In genomic region chr11:80141825-80142521, GRCm38 (mm10) we compare ENCODE assay signal across 8 mouse cellular contexts. TPM values are rescaled to one million over a fixed set of nuclear protein-coding genes. Genes with fewer than 3 reads are reported as not detected.
DNase-seq lines count a peak whose midpoint lies in the region; ATAC-seq and TF ChIP-seq lines count a peak whose summit lies in the region.

Gene Tefm, minus strand, starts transcription at chr11:80142175.

- no peak for TF ChIP-seq CTCF in G1E (IDR thresholded peaks at IDR 0.05; ENCODE audit: low read depth, low read length)
- TF ChIP-seq CTCF in layer of hippocampus, adult 2 months (conservative IDR thresholded peaks at IDR 0.05), result no peak
- TF ChIP-seq CTCF in lung, embryonic 14.5 days (IDR thresholded peaks at IDR 0.05; ENCODE audit: low read depth), result no peak
- TF ChIP-seq CTCF in olfactory bulb, adult 2 months (IDR thresholded peaks at IDR 0.05; ENCODE audit: insufficient read depth, low read depth, low read length), result no peak
- TF ChIP-seq CTCF in thymus, adult 2 months (IDR thresholded peaks at IDR 0.05; ENCODE audit: borderline replicate concordance, control insufficient read depth, extremely low read depth, insufficient read depth, low read length, poor library complexity), result no peak

- DNase-seq in G1E (ENCODE audit: low spot score), result peak; percentile 67
- peak; percentile 79 to 87 for DNase-seq in cerebellum, adult 18-20 months
- DNase-seq in heart, postnatal 36 days, result peak; percentile 82 to 87
- peak; percentile 83 to 91 for DNase-seq in layer of hippocampus, adult 2 months (ENCODE audit: low spot score in 2 of 2)
- DNase-seq in lung, embryonic 14.5 days, result peak; percentile 94
- peak; percentile 78 for DNase-seq in thymus, adult 2 months

- under 1% methylated on average over 40 of the region's 40 CpGs for WGBS in forebrain, embryonic 16.5 days
- under 1% methylated on average over 40 of the region's 40 CpGs for WGBS in lung, embryonic 14.5 days
- under 1% methylated on average over 40 of the region's 40 CpGs for WGBS in olfactory bulb, adult 2 months
- under 1% methylated on average over 40 of the region's 40 CpGs for WGBS in thymus, adult 2 months

- H3K4me3 ChIP-seq in G1E (ENCODE audit: low read depth, low read length), result peak within 1 kb of the TSS; percentile 86
- H3K4me3 ChIP-seq in forebrain, embryonic 16.5 days (replicated peaks; ENCODE audit: low read length), result peak within 1 kb of the TSS; percentile 71
- peak within 1 kb of the TSS; percentile 81 for H3K4me3 ChIP-seq in layer of hippocampus, adult 2 months
- peak within 1 kb of the TSS; percentile 88 for H3K4me3 ChIP-seq in lung, embryonic 14.5 days (ENCODE audit: low read depth, low read length)
- H3K4me3 ChIP-seq in olfactory bulb, adult 2 months (ENCODE audit: insufficient read depth, low read depth, low read length), result peak within 1 kb of the TSS; percentile 60
- H3K4me3 ChIP-seq in thymus, adult 2 months (ENCODE audit: control insufficient read depth, insufficient read depth, low read length), result peak within 1 kb of the TSS; percentile 89

- H3K27me3 ChIP-seq in G1E (ENCODE audit: insufficient read depth, low read length), result no peaks in the 10 kb centered on the region
- H3K27me3 ChIP-seq in forebrain, embryonic 16.5 days (replicated peaks; ENCODE audit: control insufficient read depth, insufficient read depth, low read length), result no peaks in the 10 kb centered on the region
- H3K27me3 ChIP-seq in lung, embryonic 14.5 days (ENCODE audit: insufficient read depth, low read length), result no peaks in the 10 kb centered on the region
- H3K27me3 ChIP-seq in thymus, adult 2 months (ENCODE audit: control insufficient read depth, insufficient read depth, low read length), result no peaks in the 10 kb centered on the region

- peak; percentile 88 for ATAC-seq in G1E (ENCODE audit: extremely low read depth, insufficient number of reproducible peaks, low FRiP score, poor library complexity, severe bottlenecking)
- ATAC-seq in forebrain, embryonic 16.5 days, result peak; percentile 96
- peak; percentile 94 for ATAC-seq in lung, embryonic 14.5 days (ENCODE audit: insufficient read depth)

- intact Hi-C loops in heart, postnatal 36 days (cut with DNase I), result loop anchor here (2.0 to 5.0 kb wide), 2 partner anchors 40 to 67 kb away; partner anchors contain the start of genes Rhot1 and Rnf135

- H3K36me3 ChIP-seq in G1E (replicated peaks), result peaks cover 35% of the 10 kb centered on the region
- no peaks in the 10 kb centered on the region for H3K36me3 ChIP-seq in forebrain, embryonic 16.5 days (ENCODE audit: control insufficient read depth, insufficient read depth)
- H3K36me3 ChIP-seq in lung, embryonic 14.5 days (ENCODE audit: insufficient read depth), result peaks cover 20% of the 10 kb centered on the region; the same call in 1 of the 2 replicates
- H3K36me3 ChIP-seq in thymus, adult 2 months (ENCODE audit: control insufficient read depth, insufficient read depth, low read length), result peaks cover 3% of the 10 kb centered on the region; the same call in 1 of the 2 replicates

- peak within 1 kb of the TSS; percentile 68 for H3K4me2 ChIP-seq in forebrain, embryonic 16.5 days (ENCODE audit: low read length)
- peak within 1 kb of the TSS; percentile 82 for H3K4me2 ChIP-seq in lung, embryonic 14.5 days

- peak; percentile 81 for TF ChIP-seq POLR2A in olfactory bulb, adult 2 months (IDR thresholded peaks at IDR 0.05; ENCODE audit: insufficient read depth, low read depth, low read length)
- TF ChIP-seq POLR2A in thymus, adult 2 months (IDR thresholded peaks at IDR 0.05; ENCODE audit: control insufficient read depth, extremely low read depth, insufficient read depth, low read length, poor library complexity), result peak; percentile 54

- H3K9me3 ChIP-seq in G1E (replicated peaks), result no peaks in the 10 kb centered on the region
- H3K9me3 ChIP-seq in forebrain, embryonic 16.5 days (ENCODE audit: control insufficient read depth, low read length), result no peaks in the 10 kb centered on the region
- no peaks in the 10 kb centered on the region for H3K9me3 ChIP-seq in lung, embryonic 14.5 days (ENCODE audit: low read depth, low read length)

- H3K9ac ChIP-seq in forebrain, embryonic 16.5 days (replicated peaks; ENCODE audit: low read depth, low read length), result peak within 1 kb of the TSS; percentile 82
- peak within 1 kb of the TSS; percentile 85 for H3K9ac ChIP-seq in lung, embryonic 14.5 days

- H3K4me1 ChIP-seq in G1E (ENCODE audit: insufficient read depth, low read depth, low read length), result peaks cover 47% of the 10 kb centered on the region
- peaks cover 12% of the 10 kb centered on the region; the same call in 1 of the 2 replicates for H3K4me1 ChIP-seq in forebrain, embryonic 16.5 days (replicated peaks; ENCODE audit: control insufficient read depth, insufficient read depth, low read length)
- H3K4me1 ChIP-seq in lung, embryonic 14.5 days (ENCODE audit: insufficient read depth), result no peaks in the 10 kb centered on the region
- H3K4me1 ChIP-seq in olfactory bulb, adult 2 months (ENCODE audit: control insufficient read depth, insufficient read depth, low read length), result peaks cover 4% of the 10 kb centered on the region; the same call in 1 of the 2 replicates
- peaks cover 22% of the 10 kb centered on the region for H3K4me1 ChIP-seq in thymus, adult 2 months (replicated peaks; ENCODE audit: control insufficient read depth, insufficient read depth, low read length)

- peak within 1 kb of the TSS; percentile 72 for H3K27ac ChIP-seq in forebrain, embryonic 16.5 days (ENCODE audit: low read length)
- H3K27ac ChIP-seq in layer of hippocampus, adult 2 months, result peak within 1 kb of the TSS; percentile 95
- H3K27ac ChIP-seq in lung, embryonic 14.5 days (ENCODE audit: low read depth), result peak within 1 kb of the TSS; percentile 84
- H3K27ac ChIP-seq in olfactory bulb, adult 2 months (ENCODE audit: insufficient read depth, low read depth, low read length), result peak within 1 kb of the TSS; percentile 32
- peak within 1 kb of the TSS; percentile 44; the same call in 1 of the 2 replicates for H3K27ac ChIP-seq in thymus, adult 2 months (ENCODE audit: control insufficient read depth, insufficient read depth, low read length)

RNA-seq across cellular contexts. Expression of gene Tefm, which starts in this region (rescaled TPM):
- 15.9 and 16.3 TPM in 2 replicates for total RNA-seq in G1E (2014; fragmentation: Nextera tagmentation)
- total RNA-seq in G1E (2017), result 24.4 and 27.1 TPM in 2 replicates
- 1.0 and 1.4 TPM in 2 replicates for polyA plus RNA-seq in G1E (2012)
- polyA plus RNA-seq in forebrain, embryonic 16.5 days (2015; fragmentation: Nextera tagmentation; extraction: Ambion mirVana), result 24.9 and 27.2 TPM in 2 replicates
- total RNA-seq in heart, postnatal 36 days (2021), result 10 to 100 TPM; 26.4 to 27.8 TPM
- 10 to 100 TPM in 1 of 2 experiments, 1 to 10 TPM in 1; 8.8 to 10.9 TPM for total RNA-seq in layer of hippocampus, adult 2 months (2021)
- 27.7 and 29.0 TPM in 2 replicates for polyA plus RNA-seq in lung, embryonic 14.5 days (2014; fragmentation: Nextera tagmentation; extraction: Ambion mirVana)
- polyA plus RNA-seq in olfactory bulb, adult 2 months (2012; ENCODE audit: insufficient read depth, insufficient read length, low replicate concordance, missing spikeins), result not detected in 2 replicates
- 5.1 and 6.8 TPM in 2 replicates for polyA plus RNA-seq in thymus, adult 2 months (2012; rRNA removed)

Comparison
In these comparisons a context has a peak if more than half of its experiments do, and no peak if none do; other contexts are left out.
1. Peak in every context shown above with its lines: DNase-seq, ATAC-seq, H3K4me3 ChIP-seq and H3K27ac ChIP-seq.
2. H3K27ac ChIP-seq: peak in every context shown above with its lines; median percentile 95 in layer of hippocampus, adult 2 months; 84 in lung, embryonic 14.5 days; 72 in forebrain, embryonic 16.5 days; 44 in thymus, adult 2 months; 32 in olfactory bulb, adult 2 months.